Mouse (Mus musculus): Measurements from ENCODE around the gene Zfx. TPM values are rescaled to one million over a fixed set of nuclear protein-coding genes. Genes with fewer than 3 reads are reported as not detected.

Zfx gene
- polyA plus RNA-seq, 1 experiment from 2014 or later, result 31.3 TPM

DNA sequence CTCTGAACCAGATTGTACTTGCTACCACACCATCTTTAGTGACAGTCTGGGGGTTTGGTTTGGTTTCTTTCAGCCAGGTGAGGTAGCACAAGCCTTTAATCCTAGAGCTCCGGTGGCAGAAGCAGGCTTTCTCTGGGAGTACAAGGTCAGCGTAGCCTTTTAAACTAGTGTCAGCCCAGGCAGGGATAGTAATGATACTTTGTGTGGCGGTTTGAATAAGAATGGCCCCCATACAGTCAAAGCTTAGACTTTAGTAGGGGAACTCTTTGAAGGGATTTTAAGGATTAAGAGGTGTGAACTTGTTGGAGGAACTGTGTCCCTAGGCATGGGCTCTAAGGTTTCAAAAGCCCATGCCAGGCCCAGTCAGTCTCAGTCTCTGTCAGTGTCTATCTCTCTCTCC is 10.0 kb upstream of the Zfx start:
- ATAC-seq (ENCODE audit: low FRiP score, low TSS enrichment) (no peak), DNase-seq (no peak)
- Histone ChIP-seq H3K36me3 (ENCODE audit: control insufficient read depth, insufficient read depth, low read length) (no peaks in the 10 kb centered on the region), H3K9ac (replicated peaks; ENCODE audit: low read length) (no peak overlapping the region), H3K4me2 (ENCODE audit: low read length) (no peak overlapping the region), H3K4me1 (ENCODE audit: control insufficient read depth, insufficient read depth, low read length) (no peaks in the 10 kb centered on the region), H3K27ac (replicated peaks; ENCODE audit: low read depth, low read length) (no peak overlapping the region), H3K27me3 (ENCODE audit: control insufficient read depth, insufficient read depth, low read length) (peaks cover 47% of the 10 kb centered on the region), H3K9me3 (ENCODE audit: control insufficient read depth, low read length) (no peaks in the 10 kb centered on the region), H3K4me3 (replicated peaks; ENCODE audit: low read depth, low read length) (no peak overlapping the region)
- 30% methylated on average over 3 of the region's 3 CpGs for WGBS

DNA sequence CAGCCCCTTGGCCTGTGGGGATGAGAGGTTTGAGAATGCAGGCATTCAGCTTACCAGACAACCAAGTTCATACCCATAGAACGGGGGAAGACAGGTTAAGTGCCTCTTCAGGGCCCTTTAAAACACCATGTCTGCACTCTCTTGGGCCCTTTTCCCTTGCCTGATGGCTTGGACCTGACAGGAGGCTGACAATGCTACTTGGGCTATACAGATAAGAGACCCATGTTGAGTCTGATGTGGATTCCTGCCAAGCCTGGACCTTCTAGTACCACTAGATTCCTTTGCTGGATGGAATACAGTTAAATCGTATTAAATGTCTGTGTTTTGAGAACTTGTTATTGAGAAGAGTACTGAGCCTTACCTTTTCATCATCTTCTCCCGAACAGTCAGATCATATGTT is 8.7 kb upstream of the Zfx start:
- H3K4me2 ChIP-seq (ENCODE audit: low read length), result no peak overlapping the region
- no peak overlapping the region for H3K27ac ChIP-seq (replicated peaks; ENCODE audit: low read depth, low read length)
- H3K9me3 ChIP-seq (ENCODE audit: control insufficient read depth, low read length), result no peaks in the 10 kb centered on the region
- no peaks in the 10 kb centered on the region for H3K4me1 ChIP-seq (ENCODE audit: control insufficient read depth, insufficient read depth, low read length)
- H3K4me3 ChIP-seq (replicated peaks; ENCODE audit: low read depth, low read length), result no peak overlapping the region
- no peak overlapping the region for H3K9ac ChIP-seq (replicated peaks; ENCODE audit: low read length)
- no peaks in the 10 kb centered on the region for H3K36me3 ChIP-seq (ENCODE audit: control insufficient read depth, insufficient read depth, low read length)
- no peak for ATAC-seq (ENCODE audit: low FRiP score, low TSS enrichment)
- DNase-seq, result no peak
- 84% methylated on average over 3 of the region's 3 CpGs for WGBS
- H3K27me3 ChIP-seq (ENCODE audit: control insufficient read depth, insufficient read depth, low read length), result peaks cover 47% of the 10 kb centered on the region

DNA sequence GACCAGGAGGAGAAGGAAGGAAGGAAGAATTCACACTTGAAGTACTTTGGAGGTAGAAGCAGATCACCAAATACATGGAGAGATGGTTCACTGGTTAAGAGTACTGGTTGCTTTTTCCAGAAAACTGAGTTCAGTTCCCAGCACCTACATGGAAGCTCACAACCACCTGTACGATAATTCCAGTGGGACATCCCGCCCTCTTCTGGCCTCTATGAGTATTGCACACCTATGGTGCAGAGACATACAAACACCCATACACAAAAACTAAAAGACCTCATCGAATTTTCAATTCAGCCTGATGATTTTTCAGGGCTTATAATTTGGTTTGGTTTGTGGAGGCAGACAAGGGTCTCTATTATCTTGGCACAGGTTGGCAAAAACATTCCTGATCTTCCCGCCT is 6.2 kb upstream of the Zfx start:
- Histone ChIP-seq H3K4me1 (ENCODE audit: control insufficient read depth, insufficient read depth, low read length) (no peaks in the 10 kb centered on the region), H3K27ac (replicated peaks; ENCODE audit: low read depth, low read length) (no peak overlapping the region), H3K4me3 (replicated peaks; ENCODE audit: low read depth, low read length) (no peak overlapping the region), H3K9me3 (ENCODE audit: control insufficient read depth, low read length) (no peaks in the 10 kb centered on the region), H3K4me2 (ENCODE audit: low read length) (no peak overlapping the region), H3K36me3 (ENCODE audit: control insufficient read depth, insufficient read depth, low read length) (no peaks in the 10 kb centered on the region), H3K27me3 (ENCODE audit: control insufficient read depth, insufficient read depth, low read length) (peaks cover 54% of the 10 kb centered on the region), H3K9ac (replicated peaks; ENCODE audit: low read length) (no peak overlapping the region)
- no peak for DNase-seq
- 74% methylated on average over 4 of the region's 4 CpGs for WGBS
- no peak for ATAC-seq (ENCODE audit: low FRiP score, low TSS enrichment)

DNA sequence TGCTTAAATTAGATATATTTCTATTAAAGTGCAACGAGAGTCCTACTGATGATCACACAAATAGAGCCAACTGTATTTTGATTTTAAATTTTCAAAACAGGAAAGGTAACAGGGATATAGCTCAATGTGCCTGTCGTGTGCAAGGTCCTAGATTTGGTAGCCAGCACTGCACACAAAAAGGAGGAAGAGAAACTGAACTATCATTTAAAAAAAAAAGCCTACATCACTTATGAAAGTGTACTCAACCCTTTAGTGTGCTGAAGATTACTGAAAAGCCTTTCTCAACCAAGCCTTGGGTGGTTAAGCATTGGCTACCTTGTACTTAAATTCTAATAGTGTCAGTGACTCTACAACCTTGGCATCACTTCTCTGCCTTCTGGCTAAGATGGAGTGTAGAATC is 2.4 kb upstream of the Zfx start:
- no peak overlapping the region for H3K4me3 ChIP-seq (replicated peaks; ENCODE audit: low read depth, low read length)
- H3K9ac ChIP-seq (replicated peaks; ENCODE audit: low read length), result no peak overlapping the region
- ATAC-seq (ENCODE audit: low FRiP score, low TSS enrichment) (no peak), DNase-seq (no peak)
- H3K36me3 ChIP-seq (ENCODE audit: control insufficient read depth, insufficient read depth, low read length), result no peaks in the 10 kb centered on the region
- peaks cover 27% of the 10 kb centered on the region; the same call in 1 of the 2 replicates for H3K27me3 ChIP-seq (ENCODE audit: control insufficient read depth, insufficient read depth, low read length)
- 79% methylated on average over 2 of the region's 2 CpGs for WGBS
- no peaks in the 10 kb centered on the region for H3K9me3 ChIP-seq (ENCODE audit: control insufficient read depth, low read length)
- no peak overlapping the region for H3K27ac ChIP-seq (replicated peaks; ENCODE audit: low read depth, low read length)
- H3K4me1 ChIP-seq (ENCODE audit: control insufficient read depth, insufficient read depth, low read length), result no peaks in the 10 kb centered on the region
- H3K4me2 ChIP-seq (ENCODE audit: low read length), result no peak overlapping the region

DNA sequence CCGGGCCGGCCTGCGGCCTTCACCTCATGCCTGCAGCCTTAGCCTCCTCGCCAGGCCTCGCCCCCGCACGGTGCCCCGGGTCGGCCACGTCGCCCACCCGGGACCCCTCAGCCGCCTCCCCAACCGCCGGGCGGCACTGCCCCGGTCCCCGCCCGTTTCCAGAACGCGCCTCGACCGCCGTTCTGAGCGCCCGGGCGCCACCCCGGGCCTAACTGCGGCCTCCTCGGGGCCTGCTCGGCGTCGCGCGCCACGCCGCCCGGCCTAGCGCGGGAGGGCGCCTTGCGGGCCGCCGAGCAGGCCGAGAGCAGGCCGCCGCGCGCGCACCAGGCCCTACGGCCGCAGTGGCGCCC is 818 bp downstream of the Zfx start:
- H3K9ac ChIP-seq (replicated peaks; ENCODE audit: low read length), result peak overlapping the region; percentile 90
- peak overlapping the region; percentile 55 for H3K4me3 ChIP-seq (replicated peaks; ENCODE audit: low read depth, low read length)
- DNase-seq (no peak), ATAC-seq (ENCODE audit: low FRiP score, low TSS enrichment) (peak; percentile 79)
- H3K4me2 ChIP-seq (ENCODE audit: low read length), result peak overlapping the region; percentile 48
- H3K27ac ChIP-seq (replicated peaks; ENCODE audit: low read depth, low read length), result peak overlapping the region; percentile 99
- no peaks in the 10 kb centered on the region for H3K9me3 ChIP-seq (ENCODE audit: control insufficient read depth, low read length)
- no peaks in the 10 kb centered on the region for H3K4me1 ChIP-seq (ENCODE audit: control insufficient read depth, insufficient read depth, low read length)
- H3K36me3 ChIP-seq (ENCODE audit: control insufficient read depth, insufficient read depth, low read length), result no peaks in the 10 kb centered on the region
- WGBS, result 29% methylated on average over 51 of the region's 53 CpGs
- peaks cover 13% of the 10 kb centered on the region; the same call in 1 of the 2 replicates for H3K27me3 ChIP-seq (ENCODE audit: control insufficient read depth, insufficient read depth, low read length)

DNA sequence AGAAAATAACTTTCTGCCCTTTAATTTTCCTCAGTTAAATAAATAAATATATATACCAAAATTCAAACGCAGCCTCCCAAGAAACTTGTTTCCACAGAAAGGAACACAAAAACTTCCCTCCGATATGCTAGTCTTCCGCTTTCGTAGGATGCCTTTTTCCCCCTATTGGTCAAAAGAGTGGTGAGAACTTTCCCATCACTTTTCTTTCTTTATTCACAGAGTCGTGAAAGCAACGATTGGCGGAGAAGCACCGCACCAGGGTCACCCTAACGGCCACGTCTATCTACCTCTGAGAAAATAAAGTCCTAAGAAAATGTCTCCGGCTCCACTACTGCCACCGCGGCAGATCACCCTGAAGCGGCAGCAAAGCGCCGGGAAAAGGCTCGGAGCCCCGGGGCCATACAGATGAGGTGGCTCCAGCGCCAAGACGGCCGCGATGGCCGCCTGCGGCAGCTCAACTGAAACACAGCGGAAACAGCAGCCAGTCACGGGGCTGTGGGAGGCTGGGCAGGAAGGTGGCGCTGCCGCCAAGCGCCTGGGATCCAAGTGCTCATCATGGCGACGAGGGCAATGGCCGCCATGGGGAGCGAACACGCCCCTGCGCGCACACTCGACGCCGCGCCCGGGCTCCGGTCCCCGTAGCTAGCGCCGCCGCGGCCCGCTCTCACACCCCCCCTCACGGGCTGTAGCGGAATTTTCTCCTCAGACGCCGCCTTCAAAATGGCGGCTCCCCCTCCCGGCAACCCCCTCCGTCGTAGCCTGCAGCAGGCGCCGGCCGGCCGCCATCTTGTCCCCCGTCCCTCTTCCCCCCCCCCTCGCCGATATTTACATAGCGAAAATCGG is 1.4 kb downstream of the Zfx start:
- H3K9ac ChIP-seq (replicated peaks; ENCODE audit: low read length), result peak overlapping the region; percentile 90
- WGBS, result 24% methylated on average over 56 of the region's 65 CpGs

DNA sequence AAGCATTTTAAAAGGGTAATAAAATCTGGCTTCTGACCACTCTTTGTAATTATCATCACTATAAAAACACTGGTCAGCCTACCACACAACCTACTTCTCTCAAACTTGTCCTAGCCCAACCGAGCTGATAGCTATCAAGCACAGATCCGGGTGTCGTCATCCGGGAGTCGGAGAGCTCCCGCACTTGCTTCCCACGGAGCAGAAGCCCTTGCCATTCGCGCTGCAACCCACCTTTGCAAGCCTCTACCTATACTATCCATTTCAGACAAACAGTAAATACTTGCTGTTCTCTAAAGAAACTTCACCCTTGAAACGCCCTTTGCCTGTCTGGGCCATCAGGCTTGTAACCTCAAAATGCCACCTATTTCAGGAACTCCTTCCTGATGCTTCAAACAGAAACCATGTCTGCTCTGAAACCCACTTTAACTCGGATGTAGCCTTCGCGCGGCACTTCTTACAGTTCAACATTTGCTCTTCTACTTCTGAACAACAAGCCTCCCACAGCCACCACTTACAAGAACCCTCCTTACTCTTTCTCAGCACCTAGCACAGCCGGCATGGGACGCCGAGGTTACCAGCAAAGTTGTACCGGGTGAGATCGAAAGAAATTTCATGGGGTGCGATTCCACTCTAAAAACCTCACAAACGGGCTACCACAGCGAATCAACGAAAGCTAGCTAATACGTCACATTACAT is 2.2 kb downstream of the Zfx start:
- Histone ChIP-seq H3K36me3 (ENCODE audit: control insufficient read depth, insufficient read depth, low read length) (no peaks in the 10 kb centered on the region), H3K9ac (replicated peaks; ENCODE audit: low read length) (peak overlapping the region; percentile 36; the same call in 1 of the 2 replicates), H3K27me3 (ENCODE audit: control insufficient read depth, insufficient read depth, low read length) (peaks cover 11% of the 10 kb centered on the region; the same call in 1 of the 2 replicates), H3K4me3 (replicated peaks; ENCODE audit: low read depth, low read length) (peak overlapping the region; percentile 55), H3K4me2 (ENCODE audit: low read length) (peak overlapping the region; percentile 70), H3K27ac (replicated peaks; ENCODE audit: low read depth, low read length) (no peak overlapping the region; the same call in 1 of the 2 replicates), H3K4me1 (ENCODE audit: control insufficient read depth, insufficient read depth, low read length) (no peaks in the 10 kb centered on the region), H3K9me3 (ENCODE audit: control insufficient read depth, low read length) (no peaks in the 10 kb centered on the region)
- ATAC-seq (ENCODE audit: low FRiP score, low TSS enrichment) (no peak), DNase-seq (peak; percentile 17)
- WGBS, result 17% methylated on average over 24 of the region's 24 CpGs

More for the DNA sequence above, 1.4 kb downstream of the Zfx start:
- Histone ChIP-seq H3K27me3 (ENCODE audit: control insufficient read depth, insufficient read depth, low read length) (peaks cover 13% of the 10 kb centered on the region; the same call in 1 of the 2 replicates), H3K4me3 (replicated peaks; ENCODE audit: low read depth, low read length) (peak overlapping the region; percentile 55), H3K9me3 (ENCODE audit: control insufficient read depth, low read length) (no peaks in the 10 kb centered on the region), H3K4me2 (ENCODE audit: low read length) (peak overlapping the region; percentile 70), H3K4me1 (ENCODE audit: control insufficient read depth, insufficient read depth, low read length) (no peaks in the 10 kb centered on the region), H3K36me3 (ENCODE audit: control insufficient read depth, insufficient read depth, low read length) (no peaks in the 10 kb centered on the region), H3K27ac (replicated peaks; ENCODE audit: low read depth, low read length) (peak overlapping the region; percentile 99)
- DNase-seq (peak; percentile 92), ATAC-seq (ENCODE audit: low FRiP score, low TSS enrichment) (peak; percentile 90)

DNA sequence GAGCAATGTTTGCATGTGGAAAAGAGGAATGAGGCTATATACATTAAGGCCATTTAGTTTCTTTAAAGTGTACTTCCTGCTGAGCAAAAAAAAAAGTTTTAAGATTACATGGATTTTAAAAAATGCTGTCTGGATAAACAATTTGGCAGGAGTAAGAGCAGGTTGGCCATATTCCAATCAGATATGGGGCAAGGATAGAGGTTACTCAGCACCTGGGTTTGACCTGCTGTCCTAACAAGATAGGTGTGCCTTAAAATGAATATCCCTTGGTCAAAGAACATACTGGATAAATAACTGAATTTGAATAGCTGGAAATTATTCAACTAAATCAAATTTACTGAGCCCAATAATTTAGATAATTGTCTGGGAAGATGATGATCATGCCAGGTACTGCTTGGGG is 5.2 kb downstream of the Zfx start:
- no peaks in the 10 kb centered on the region for H3K4me1 ChIP-seq (ENCODE audit: control insufficient read depth, insufficient read depth, low read length)
- H3K36me3 ChIP-seq (ENCODE audit: control insufficient read depth, insufficient read depth, low read length), result no peaks in the 10 kb centered on the region
- ATAC-seq (ENCODE audit: low FRiP score, low TSS enrichment), result no peak
- no peak overlapping the region for H3K27ac ChIP-seq (replicated peaks; ENCODE audit: low read depth, low read length)
- H3K9ac ChIP-seq (replicated peaks; ENCODE audit: low read length), result no peak overlapping the region
- no peak overlapping the region for H3K4me3 ChIP-seq (replicated peaks; ENCODE audit: low read depth, low read length)
- no peak for DNase-seq
- no peaks in the 10 kb centered on the region for H3K9me3 ChIP-seq (ENCODE audit: control insufficient read depth, low read length)
- H3K27me3 ChIP-seq (ENCODE audit: control insufficient read depth, insufficient read depth, low read length), result peaks cover 2% of the 10 kb centered on the region; the same call in 1 of the 2 replicates
- no peak overlapping the region for H3K4me2 ChIP-seq (ENCODE audit: low read length)

Data from midbrain, embryonic 14.5 days (tissue).